Mouse (Mus musculus): ENCODE results near the gene Hist1h3i. TPM values are rescaled to one million over a fixed set of nuclear protein-coding genes. Genes with fewer than 3 reads are reported as not detected.
"Not testable (repeated sequence)": the region's sequence is repeated elsewhere in the genome, so short reads cannot be mapped to it uniquely, and the experiment has no call there.

Gene Hist1h3i
- polyA plus RNA-seq, 1 experiment from 2014 or later, result 294 TPM

GRCm38 (mm10) chr13:21810073-21810472, 26.9 kb upstream of the Hist1h3i start, which contains the start of the genes Hist1h2bq and Hist1h2ao:
Hist1h2bq (minus strand) TSS chr13:21810197.
Hist1h2ao (plus strand) TSS chr13:21810465.
- not testable (repeated sequence) for H3K4me3 ChIP-seq (ENCODE audit: low read depth, low read length); H3K27me3 ChIP-seq (ENCODE audit: control insufficient read depth, insufficient read depth, low read length); H3K4me2 ChIP-seq (ENCODE audit: low read depth, severe bottlenecking); H3K27ac ChIP-seq (replicated peaks; ENCODE audit: low read depth, low read length); H3K9me3 ChIP-seq (ENCODE audit: control insufficient read depth, low read length); DNase-seq (ENCODE audit: low spot score); H3K4me1 ChIP-seq (ENCODE audit: control insufficient read depth, insufficient read depth, low read length); H3K36me3 ChIP-seq (ENCODE audit: control insufficient read depth, insufficient read depth, low read length); H3K9ac ChIP-seq (ENCODE audit: low read length)
- WGBS, result no CpG with 5 or more reads among the region's 23 CpGs
- ATAC-seq (ENCODE audit: insufficient number of reproducible peaks, low FRiP score, low TSS enrichment, low read depth), result peak; percentile 96

GRCm38 (mm10) chr13:21803058-21803457, 19.9 kb upstream of the Hist1h3i start:
- not testable (repeated sequence) for H3K27ac ChIP-seq (replicated peaks; ENCODE audit: low read depth, low read length); H3K36me3 ChIP-seq (ENCODE audit: control insufficient read depth, insufficient read depth, low read length); H3K4me1 ChIP-seq (ENCODE audit: control insufficient read depth, insufficient read depth, low read length); H3K4me3 ChIP-seq (ENCODE audit: low read depth, low read length); H3K9me3 ChIP-seq (ENCODE audit: control insufficient read depth, low read length); H3K27me3 ChIP-seq (ENCODE audit: control insufficient read depth, insufficient read depth, low read length); DNase-seq (ENCODE audit: low spot score); H3K9ac ChIP-seq (ENCODE audit: low read length); H3K4me2 ChIP-seq (ENCODE audit: low read depth, severe bottlenecking)
- peak; percentile 78; the same call in 1 of the 2 replicates for ATAC-seq (ENCODE audit: insufficient number of reproducible peaks, low FRiP score, low TSS enrichment, low read depth)
- no CpG with 5 or more reads among the region's 4 CpGs for WGBS

DNA sequence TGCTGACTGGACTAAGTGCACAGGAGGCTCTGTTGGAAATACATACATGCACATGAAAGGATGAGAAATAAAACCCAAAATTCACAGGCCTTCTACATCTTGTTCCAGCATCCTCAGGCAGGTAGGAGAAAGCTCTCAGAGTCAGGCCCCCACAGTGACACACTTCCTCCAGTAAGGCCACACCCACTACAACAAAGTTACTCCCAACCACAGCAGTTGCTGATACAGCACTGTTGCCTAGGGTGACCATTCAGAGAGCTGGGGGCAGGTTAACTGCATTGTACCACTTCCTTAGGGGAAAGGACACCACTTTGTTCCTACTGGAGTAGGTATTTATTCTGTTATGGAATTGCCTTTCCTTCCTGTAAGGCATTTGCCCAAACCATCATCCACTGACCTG, 14.0 kb upstream of the Hist1h3i start:
- H3K4me2 ChIP-seq (ENCODE audit: low read depth, severe bottlenecking); H3K9me3 ChIP-seq (ENCODE audit: control insufficient read depth, low read length); H3K27ac ChIP-seq (replicated peaks; ENCODE audit: low read depth, low read length); DNase-seq (ENCODE audit: low spot score); ATAC-seq (ENCODE audit: insufficient number of reproducible peaks, low FRiP score, low TSS enrichment, low read depth); H3K9ac ChIP-seq (ENCODE audit: low read length); H3K27me3 ChIP-seq (ENCODE audit: control insufficient read depth, insufficient read depth, low read length); H3K36me3 ChIP-seq (ENCODE audit: control insufficient read depth, insufficient read depth, low read length); H3K4me1 ChIP-seq (ENCODE audit: control insufficient read depth, insufficient read depth, low read length); H3K4me3 ChIP-seq (ENCODE audit: low read depth, low read length): not testable (repeated sequence)

- DNase-seq (ENCODE audit: low spot score), result no peak
- Histone ChIP-seq H3K36me3 (ENCODE audit: control insufficient read depth, insufficient read depth, low read length) (no peaks in the 10 kb centered on the region), H3K4me2 (ENCODE audit: low read depth, severe bottlenecking) (no peak overlapping the region), H3K4me3 (ENCODE audit: low read depth, low read length) (no peak overlapping the region), H3K27ac (replicated peaks; ENCODE audit: low read depth, low read length) (no peak overlapping the region), H3K4me1 (ENCODE audit: control insufficient read depth, insufficient read depth, low read length) (no peaks in the 10 kb centered on the region), H3K9me3 (ENCODE audit: control insufficient read depth, low read length) (no peaks in the 10 kb centered on the region), H3K27me3 (ENCODE audit: control insufficient read depth, insufficient read depth, low read length) (no peaks in the 10 kb centered on the region), H3K9ac (ENCODE audit: low read length) (no peak overlapping the region)
- 91% methylated on average over 7 of the region's 7 CpGs for WGBS
- no peak for ATAC-seq (ENCODE audit: insufficient number of reproducible peaks, low FRiP score, low TSS enrichment, low read depth)
Measured at GRCm38 (mm10) chr13:21795584-21795983, 12.4 kb upstream of the Hist1h3i start.

DNA sequence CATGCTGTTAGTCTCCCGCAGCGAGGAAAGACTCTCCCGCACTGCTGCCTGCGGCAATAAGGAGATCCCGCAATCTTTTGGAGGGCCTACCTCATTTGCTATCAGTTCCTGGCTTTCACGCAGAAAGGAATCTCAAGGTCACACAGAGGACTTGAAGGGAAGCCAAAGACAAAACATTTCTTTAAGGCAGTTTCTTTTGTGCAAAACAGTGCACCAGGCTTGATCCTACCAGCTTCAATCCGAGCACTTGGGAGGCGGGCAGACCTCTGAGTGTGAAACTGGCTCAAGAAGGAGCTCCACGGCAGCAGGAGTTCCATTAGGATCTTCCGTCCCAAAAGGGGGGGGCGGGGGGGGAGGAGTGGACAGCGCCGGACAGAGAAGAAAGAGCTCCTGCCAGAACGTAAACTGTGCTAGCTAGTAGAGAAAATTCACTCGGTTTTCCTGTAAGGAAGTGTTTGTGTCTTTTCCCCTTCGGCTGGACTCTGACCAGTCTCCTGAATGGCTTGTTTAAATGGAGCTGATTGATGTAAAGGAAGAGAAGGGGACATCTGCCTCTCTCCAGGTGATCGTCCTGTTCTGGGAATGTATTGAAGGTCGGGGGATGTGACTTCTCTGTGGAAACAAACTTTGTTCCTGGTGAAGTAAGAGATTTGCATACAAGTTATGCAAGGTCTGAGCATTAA, 7.6 kb upstream of the Hist1h3i start:
- peak overlapping the region; percentile 8; the same call in 1 of the 2 replicates for H3K4me2 ChIP-seq (ENCODE audit: low read depth, severe bottlenecking)
- H3K36me3 ChIP-seq (ENCODE audit: control insufficient read depth, insufficient read depth, low read length), result no peaks in the 10 kb centered on the region
- 10% methylated on average over 18 of the region's 18 CpGs for WGBS
- DNase-seq (ENCODE audit: low spot score) (peak; percentile 38), ATAC-seq (ENCODE audit: insufficient number of reproducible peaks, low FRiP score, low TSS enrichment, low read depth) (no peak)
- 0 out of 2 replicates have a peak, but pooled peaks cover 2% of the 10 kb centered on the region for H3K4me1 ChIP-seq (ENCODE audit: control insufficient read depth, insufficient read depth, low read length)
- H3K4me3 ChIP-seq (ENCODE audit: low read depth, low read length), result no peak overlapping the region
- H3K27ac ChIP-seq (replicated peaks; ENCODE audit: low read depth, low read length), result no peak overlapping the region
- H3K9ac ChIP-seq (ENCODE audit: low read length), result 0 out of 2 replicates have a peak overlapping the region, but pooled peaks have one; percentile 3
- no peaks in the 10 kb centered on the region for H3K9me3 ChIP-seq (ENCODE audit: control insufficient read depth, low read length)
- H3K27me3 ChIP-seq (ENCODE audit: control insufficient read depth, insufficient read depth, low read length), result no peaks in the 10 kb centered on the region

DNA sequence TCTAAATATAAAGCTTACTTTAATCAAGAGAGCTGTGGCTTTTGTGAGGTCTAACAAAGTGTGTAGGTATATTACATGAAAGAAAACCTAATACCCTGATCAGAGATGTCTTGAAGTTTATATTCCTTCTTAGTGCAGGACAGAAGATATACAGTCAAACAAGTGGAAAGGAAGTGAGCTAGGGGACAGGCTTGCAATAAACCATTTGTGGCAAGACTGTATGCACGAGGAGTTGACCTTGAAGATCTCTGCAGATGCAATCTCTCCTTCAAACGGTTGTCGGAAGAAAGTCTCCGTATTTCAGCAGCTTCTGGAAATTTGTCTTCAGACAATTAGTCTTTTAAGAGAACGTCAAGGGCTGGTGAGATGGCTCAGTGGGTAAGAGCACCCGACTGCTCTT, 6.8 kb upstream of the Hist1h3i start:
- Histone ChIP-seq H3K4me3 (ENCODE audit: low read depth, low read length) (no peak overlapping the region), H3K9me3 (ENCODE audit: control insufficient read depth, low read length) (no peaks in the 10 kb centered on the region), H3K36me3 (ENCODE audit: control insufficient read depth, insufficient read depth, low read length) (no peaks in the 10 kb centered on the region), H3K9ac (ENCODE audit: low read length) (no peak overlapping the region), H3K4me2 (ENCODE audit: low read depth, severe bottlenecking) (no peak overlapping the region), H3K27ac (replicated peaks; ENCODE audit: low read depth, low read length) (no peak overlapping the region), H3K27me3 (ENCODE audit: control insufficient read depth, insufficient read depth, low read length) (no peaks in the 10 kb centered on the region), H3K4me1 (ENCODE audit: control insufficient read depth, insufficient read depth, low read length) (0 out of 2 replicates have a peak, but pooled peaks cover 2% of the 10 kb centered on the region)
- DNase-seq (ENCODE audit: low spot score) (no peak), ATAC-seq (ENCODE audit: insufficient number of reproducible peaks, low FRiP score, low TSS enrichment, low read depth) (no peak)
- WGBS, result 53% methylated on average over 6 of the region's 6 CpGs

- Histone ChIP-seq H3K4me1 (ENCODE audit: control insufficient read depth, insufficient read depth, low read length) (peaks cover 8% of the 10 kb centered on the region; the same call in 1 of the 2 replicates), H3K9ac (ENCODE audit: low read length) (peak overlapping the region; percentile 52), H3K36me3 (ENCODE audit: control insufficient read depth, insufficient read depth, low read length) (no peaks in the 10 kb centered on the region), H3K27me3 (ENCODE audit: control insufficient read depth, insufficient read depth, low read length) (no peaks in the 10 kb centered on the region), H3K4me2 (ENCODE audit: low read depth, severe bottlenecking) (peak overlapping the region; percentile 45), H3K4me3 (ENCODE audit: low read depth, low read length) (peak overlapping the region; percentile 15; the same call in 1 of the 2 replicates), H3K9me3 (ENCODE audit: control insufficient read depth, low read length) (no peaks in the 10 kb centered on the region), H3K27ac (replicated peaks; ENCODE audit: low read depth, low read length) (peak overlapping the region; percentile 93)
- ATAC-seq (ENCODE audit: insufficient number of reproducible peaks, low FRiP score, low TSS enrichment, low read depth), result no peak
- 17% methylated on average over 14 of the region's 21 CpGs for WGBS
- DNase-seq (ENCODE audit: low spot score), result peak; percentile 54
Measured at GRCm38 (mm10) chr13:21787760-21788593, 4.8 kb upstream of the Hist1h3i start.

DNA sequence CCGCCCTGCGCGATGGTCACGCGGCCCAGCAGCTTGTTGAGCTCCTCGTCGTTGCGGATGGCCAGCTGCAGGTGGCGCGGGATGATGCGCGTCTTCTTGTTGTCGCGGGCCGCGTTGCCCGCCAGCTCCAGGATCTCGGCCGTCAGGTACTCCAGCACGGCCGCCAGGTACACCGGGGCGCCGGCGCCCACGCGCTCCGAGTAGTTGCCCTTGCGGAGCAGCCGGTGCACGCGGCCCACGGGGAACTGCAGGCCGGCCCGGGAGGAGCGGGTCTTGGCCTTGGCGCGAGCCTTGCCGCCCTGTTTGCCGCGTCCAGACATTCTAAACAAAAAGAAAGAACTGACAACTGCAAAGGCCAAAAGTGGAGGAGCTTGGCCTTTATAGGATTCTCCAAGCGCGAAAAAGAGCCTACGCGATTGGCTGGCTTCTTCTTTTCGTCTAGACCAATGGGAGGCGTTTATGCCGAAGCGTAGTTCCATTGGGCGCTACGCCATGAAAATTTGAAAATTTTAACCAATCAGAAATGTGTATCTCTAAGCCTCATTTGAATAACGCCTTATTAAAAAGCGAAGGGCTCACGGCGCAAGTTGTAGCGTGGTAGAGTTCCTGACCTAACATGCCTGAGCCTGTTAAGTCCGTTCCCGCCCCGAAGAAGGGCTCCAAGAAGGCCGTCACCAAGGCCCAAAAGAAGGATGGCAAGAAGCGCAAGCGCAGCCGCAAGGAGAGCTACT, 3.9 kb upstream of the Hist1h3i start, which contains the start of the genes Hist1h2an and Hist1h2bp:
Gene Hist1h2an, minus strand, starts transcription at position 320 of the 731 bp plus-strand sequence.
Gene Hist1h2bp, plus strand, starts transcription at position 563 of the 731 bp plus-strand sequence.
- Histone ChIP-seq H3K4me2 (ENCODE audit: low read depth, severe bottlenecking) (peak within 1 kb of the TSS; percentile 45), H3K9ac (ENCODE audit: low read length) (peak within 1 kb of the TSS; percentile 63), H3K4me3 (ENCODE audit: low read depth, low read length) (peak within 1 kb of the TSS; percentile 28), H3K27ac (replicated peaks; ENCODE audit: low read depth, low read length) (peak within 1 kb of the TSS; percentile 93)
- H3K36me3 ChIP-seq (ENCODE audit: control insufficient read depth, insufficient read depth, low read length); H3K4me1 ChIP-seq (ENCODE audit: control insufficient read depth, insufficient read depth, low read length); H3K27me3 ChIP-seq (ENCODE audit: control insufficient read depth, insufficient read depth, low read length); H3K9me3 ChIP-seq (ENCODE audit: control insufficient read depth, low read length): not testable (repeated sequence)
- ATAC-seq (ENCODE audit: insufficient number of reproducible peaks, low FRiP score, low TSS enrichment, low read depth), result peak; percentile 95
- WGBS, result under 1% methylated on average over 32 of the region's 63 CpGs
- peak; percentile 92 for DNase-seq (ENCODE audit: low spot score)
